Mouse (Mus musculus) megakaryocyte progenitor cell, adult 5-6 weeks (primary cell): ENCODE results near the gene Olfr1497. TPM values are rescaled to one million over a fixed set of nuclear protein-coding genes. Genes with fewer than 3 reads are reported as not detected.
"Not testable (repeated sequence)": the region's sequence is repeated elsewhere in the genome, so short reads cannot be mapped to it uniquely, and the experiment has no call there.

Experiments used
- ATAC-seq: replicated peaks from 2 replicates; pipeline ENCODE4 v1.8.0; 2016; ENCODE audit warnings: mild to moderate bottlenecking, moderate TSS enrichment, inconsistent platforms; ENCODE audit not compliant: poor library complexity
- total RNA-seq, 2 experiments: library from RNA; stranded (forward) in 1 of 2; stranded (reverse) in 1 of 2; fragments of 157-497, 149-512 nt in 1 of 2; fragments of 200-1000 nt in 1 of 2; gene quantifications; 2 replicates each; pipeline versions ENCODE4 v1.2.3 to v1.2.4; 2015 to 2017

The Olfr1497 gene
- total RNA-seq (2015) (not detected in 2 replicates), total RNA-seq (2017) (not detected in 2 replicates)

DNA sequence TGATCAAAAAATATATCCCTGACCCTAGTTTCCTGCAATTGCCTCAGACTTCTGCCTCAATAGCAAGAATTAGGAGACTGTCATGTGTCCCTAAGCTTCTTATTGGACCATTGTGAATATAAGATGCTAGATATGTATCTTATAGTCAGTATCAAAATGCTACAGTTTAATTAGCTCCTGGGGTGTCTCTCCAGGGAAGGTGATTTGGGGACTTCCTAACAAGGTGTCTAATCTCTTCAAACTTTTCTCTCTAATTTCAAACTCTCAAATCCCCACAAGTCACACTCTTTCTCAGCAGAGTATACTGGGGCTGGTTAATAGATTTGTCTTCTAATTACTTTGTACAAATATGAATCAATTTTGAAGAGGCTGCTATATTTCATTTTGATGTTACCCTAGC lies at the start of gene Olfr1497:
TSS of gene Olfr1497 (minus strand) at position 101 of the 400 bp plus-strand sequence.
- ATAC-seq: no peak

DNA sequence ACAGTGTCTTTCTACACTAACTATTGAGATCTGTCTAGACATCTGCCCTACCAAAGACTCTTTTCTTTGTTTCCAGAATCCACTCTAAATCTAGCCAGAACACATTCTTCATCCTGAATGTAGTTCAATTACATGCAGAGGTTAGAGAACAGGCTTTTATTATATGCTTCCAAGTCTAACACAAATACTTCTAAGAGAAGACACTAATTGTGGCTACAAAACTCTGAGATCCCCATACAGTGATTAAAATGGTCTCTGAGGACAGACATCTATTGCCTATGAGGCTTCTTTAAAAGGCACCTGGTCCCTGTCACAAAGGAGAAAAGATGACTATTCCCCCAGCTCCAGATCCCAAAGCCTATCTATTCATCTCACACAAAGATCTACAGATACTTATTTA lies 32.4 kb upstream of the Olfr1497 start, which contains the start of gene Olfr1500:
TSS of gene Olfr1500 (minus strand) at position 101 of the 400 bp plus-strand sequence.
- no peak for ATAC-seq

GRCm38 (mm10) chr19:13828447-13828846 lies 30.4 kb upstream of the Olfr1497 start:
- ATAC-seq: no peak

DNA sequence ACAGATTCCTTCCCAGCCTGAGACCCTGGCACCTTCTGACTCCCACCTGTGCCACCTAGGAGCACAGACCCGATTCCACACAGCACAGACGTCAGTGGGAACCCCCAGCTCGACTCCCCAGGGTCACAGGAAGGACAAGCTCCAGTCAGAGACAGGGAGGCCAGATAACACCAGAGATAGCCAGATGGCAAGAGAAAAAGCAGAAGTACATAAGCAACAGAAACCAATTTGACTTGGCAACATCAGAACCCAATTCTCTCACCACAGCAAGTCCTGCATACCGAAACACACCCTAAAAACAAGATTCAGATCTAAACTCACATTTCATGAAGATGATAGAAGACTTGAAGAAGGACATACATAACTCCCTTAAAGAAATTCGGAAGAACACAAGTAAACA lies 22.8 kb upstream of the Olfr1497 start:
- 0 out of 2 replicates have a peak, but pooled peaks have one; percentile 29 for ATAC-seq

- no peak for ATAC-seq
These were observed 21.3 kb upstream of the Olfr1497 start, which contains the start of gene Olfr1499 for GRCm38 (mm10) chr19:13819347-13819746. TSS of gene Olfr1499 (minus strand) at chr19:13819447.

DNA sequence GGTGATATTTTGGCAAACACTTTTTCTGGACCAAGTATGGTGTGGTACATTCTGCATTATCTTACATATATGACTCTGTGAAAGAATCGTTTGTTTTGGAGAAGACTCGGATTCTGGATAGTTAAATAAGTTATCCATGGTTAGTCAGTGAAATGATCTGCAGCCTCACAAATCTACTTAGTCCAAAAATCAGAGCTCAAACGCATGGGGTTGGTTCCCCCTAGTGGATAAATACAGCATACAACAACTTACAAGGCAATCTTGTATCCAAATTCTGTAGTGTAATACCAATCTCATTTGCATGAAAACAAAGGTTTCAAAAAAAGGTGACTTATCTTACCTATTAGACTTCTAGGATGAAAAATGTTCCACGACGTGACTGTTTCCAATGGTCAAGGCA lies 20.8 kb upstream of the Olfr1497 start:
- 0 out of 2 replicates have a peak, but pooled peaks have one; percentile 39 for ATAC-seq

- 0 out of 2 replicates have a peak, but pooled peaks have one; percentile 39 for ATAC-seq
These were observed 14.8 kb upstream of the Olfr1497 start for GRCm38 (mm10) chr19:13812823-13813222.

DNA sequence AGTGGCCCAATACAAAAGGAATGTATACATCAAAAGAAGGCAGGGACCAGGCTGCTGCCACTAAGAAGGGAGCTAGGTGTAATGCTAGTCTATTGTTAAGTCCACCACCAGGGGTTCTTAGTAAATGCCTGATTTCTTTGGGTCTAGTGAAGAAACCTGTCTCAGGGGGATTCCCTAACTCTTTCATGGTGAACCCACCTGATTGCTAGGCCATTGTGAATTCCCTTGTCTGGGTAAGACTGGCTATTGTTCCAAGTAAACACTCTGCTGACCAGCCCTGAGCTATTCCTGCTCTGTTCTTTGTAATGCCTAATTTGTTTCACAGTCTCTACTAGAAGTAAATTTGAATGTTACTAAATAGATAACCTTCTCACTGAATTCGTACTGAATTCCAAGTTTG lies 7.5 kb upstream of the Olfr1497 start:
- not testable (repeated sequence) for ATAC-seq

DNA sequence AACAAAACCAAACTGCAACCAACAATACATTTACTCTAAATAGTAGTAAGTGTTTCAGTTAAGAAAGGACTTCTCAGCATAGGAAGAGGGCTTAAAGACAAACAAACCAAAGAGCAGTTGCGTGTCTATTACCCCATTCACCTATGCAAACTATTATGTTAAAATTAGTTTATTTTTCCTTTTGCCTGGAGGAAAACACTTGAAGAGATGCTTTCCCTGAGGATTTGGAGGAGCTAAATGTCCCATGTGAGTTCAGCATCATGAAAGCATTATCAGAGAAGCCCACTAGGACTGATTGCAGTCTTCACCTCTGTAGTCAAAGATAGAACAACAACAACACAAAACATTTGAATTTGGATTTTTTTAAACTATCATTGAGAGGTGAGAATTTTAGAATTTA lies 20.4 kb downstream of the Olfr1497 start, which contains the start of gene Olfr1496:
TSS of gene Olfr1496 (plus strand) at position 301 of the 400 bp plus-strand sequence.
- ATAC-seq: no peak

DNA sequence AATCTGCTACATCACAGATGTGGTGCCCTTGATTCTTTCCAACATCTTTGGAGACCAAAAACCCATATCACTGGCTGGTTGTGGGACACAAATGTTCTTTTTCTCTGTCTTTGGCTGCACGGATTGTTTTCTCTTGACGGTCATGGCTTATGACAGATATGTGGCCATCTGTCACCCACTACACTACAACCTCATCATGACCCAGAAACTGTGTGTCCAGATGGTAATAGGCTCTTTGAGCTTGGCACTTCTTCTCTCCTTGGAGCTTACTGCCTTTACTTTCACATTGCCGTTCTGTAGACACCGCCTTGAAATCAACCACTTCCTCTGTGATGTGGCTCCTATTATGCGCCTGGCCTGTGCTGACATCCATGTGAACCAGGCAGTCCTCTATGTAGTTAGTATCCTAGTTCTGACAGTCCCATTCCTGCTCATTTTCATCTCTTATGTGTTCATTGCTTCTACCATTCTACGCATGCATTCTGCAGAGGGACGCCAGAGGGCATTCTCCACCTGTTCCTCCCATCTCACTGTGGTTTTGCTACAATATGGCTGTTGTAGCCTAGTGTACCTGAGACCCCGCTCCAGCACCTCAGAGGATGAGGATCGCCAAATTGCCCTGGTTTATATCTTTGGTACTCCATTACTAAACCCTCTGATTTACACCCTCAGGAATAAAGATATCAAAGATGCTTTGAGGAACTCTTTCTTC lies 29.3 kb downstream of the Olfr1497 start:
- ATAC-seq: no peak

DNA sequence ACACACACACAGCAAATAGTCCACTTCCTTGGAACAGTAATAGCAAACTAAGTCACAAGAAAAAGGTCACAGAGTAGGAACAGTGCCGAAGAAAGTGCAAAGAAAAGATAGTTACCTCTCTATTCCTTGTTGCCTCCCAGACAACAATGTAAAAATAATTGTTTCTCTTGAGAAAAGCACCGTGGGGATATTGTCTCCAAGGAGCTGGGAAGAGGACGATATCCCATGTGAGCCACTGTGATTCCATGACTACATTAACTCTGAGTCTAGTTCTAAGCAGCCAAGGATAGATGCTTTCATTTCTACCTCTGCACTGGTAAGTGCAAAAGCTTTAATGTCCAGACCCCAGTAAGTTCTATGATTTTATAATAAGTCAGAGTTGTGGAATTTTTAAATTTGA lies 33.7 kb downstream of the Olfr1497 start, which contains the start of gene Olfr1495:
TSS of gene Olfr1495 (plus strand) at position 301 of the 400 bp plus-strand sequence.
- no peak for ATAC-seq

DNA sequence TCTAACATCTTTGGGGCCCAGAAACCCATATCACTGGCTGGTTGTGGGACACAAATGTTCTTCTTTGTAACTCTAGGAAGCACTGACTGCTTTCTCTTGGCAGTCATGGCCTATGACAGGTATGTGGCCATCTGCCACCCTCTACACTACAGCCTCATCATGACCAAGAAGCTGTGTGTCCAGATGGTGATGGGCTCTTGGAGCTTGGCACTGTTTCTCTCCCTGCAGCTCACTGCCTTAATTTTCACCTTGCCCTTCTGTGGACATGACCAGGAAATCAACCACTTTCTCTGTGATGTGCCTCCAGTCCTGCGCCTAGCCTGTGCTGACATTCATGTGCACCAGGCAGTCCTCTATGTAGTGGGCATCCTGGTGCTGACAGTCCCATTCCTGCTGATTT lies 48.6 kb downstream of the Olfr1497 start:
- no peak for ATAC-seq

Other genes starting within 250 kb of the Olfr1497 start
- not detected in 2 replicates for gene Olfr1484, start 214.7 kb downstream of the Olfr1497 start, total RNA-seq (2015)
- not detected in 2 replicates for gene Olfr1484, start 214.7 kb downstream of the Olfr1497 start, total RNA-seq (2017)
- gene Olfr1487, start 180.8 kb downstream of the Olfr1497 start, total RNA-seq (2015): not detected in 2 replicates
- not detected in 2 replicates for gene Olfr1487, start 180.8 kb downstream of the Olfr1497 start, total RNA-seq (2017)
- gene Olfr1489, start 166.6 kb downstream of the Olfr1497 start, total RNA-seq (2015): not detected in 2 replicates
- not detected in 2 replicates for gene Olfr1489, start 166.6 kb downstream of the Olfr1497 start, total RNA-seq (2017)
- gene Olfr1490, start 147.1 kb downstream of the Olfr1497 start, total RNA-seq (2015): not detected in 2 replicates
- gene Olfr1490, start 147.1 kb downstream of the Olfr1497 start, total RNA-seq (2017): not detected in 2 replicates
- not detected in 2 replicates for gene Olfr1491, start 100.9 kb downstream of the Olfr1497 start, total RNA-seq (2015)
- not detected in 2 replicates for gene Olfr1491, start 100.9 kb downstream of the Olfr1497 start, total RNA-seq (2017)
- gene Olfr1493-ps1, start 74.9 kb downstream of the Olfr1497 start, total RNA-seq (2015): not detected in 2 replicates
- gene Olfr1493-ps1, start 74.9 kb downstream of the Olfr1497 start, total RNA-seq (2017): not detected in 2 replicates
- not detected in 2 replicates for gene Olfr1494, start 58.5 kb downstream of the Olfr1497 start, total RNA-seq (2015)
- gene Olfr1494, start 58.5 kb downstream of the Olfr1497 start, total RNA-seq (2017): not detected in 2 replicates
- gene Olfr1495, start 33.6 kb downstream of the Olfr1497 start, total RNA-seq (2015): not detected in 2 replicates
- gene Olfr1495, start 33.6 kb downstream of the Olfr1497 start, total RNA-seq (2017): not detected in 2 replicates
- gene Olfr1496, start 20.3 kb downstream of the Olfr1497 start, total RNA-seq (2015): not detected in 2 replicates
- not detected in 2 replicates for gene Olfr1496, start 20.3 kb downstream of the Olfr1497 start, total RNA-seq (2017)
- gene Olfr1499, start 21.2 kb upstream of the Olfr1497 start, total RNA-seq (2015): not detected in 2 replicates
- not detected in 2 replicates for gene Olfr1499, start 21.2 kb upstream of the Olfr1497 start, total RNA-seq (2017)
- not detected in 2 replicates for gene Olfr1500, start 32.3 kb upstream of the Olfr1497 start, total RNA-seq (2015)
- not detected in 2 replicates for gene Olfr1500, start 32.3 kb upstream of the Olfr1497 start, total RNA-seq (2017)
- gene Olfr1501, start 52.5 kb upstream of the Olfr1497 start, total RNA-seq (2015): not detected in 2 replicates
- not detected in 2 replicates for gene Olfr1501, start 52.5 kb upstream of the Olfr1497 start, total RNA-seq (2017)
- gene Olfr1502, start 63.6 kb upstream of the Olfr1497 start, total RNA-seq (2015): not detected in 2 replicates
- gene Olfr1502, start 63.6 kb upstream of the Olfr1497 start, total RNA-seq (2017): not detected in 2 replicates
- gene Olfr1504, start 99.7 kb upstream of the Olfr1497 start, total RNA-seq (2015): not detected in 2 replicates
- gene Olfr1504, start 99.7 kb upstream of the Olfr1497 start, total RNA-seq (2017): not detected in 2 replicates
- gene Olfr1505, start 115.3 kb upstream of the Olfr1497 start, total RNA-seq (2015): not detected in 2 replicates
- not detected in 2 replicates for gene Olfr1505, start 115.3 kb upstream of the Olfr1497 start, total RNA-seq (2017)